Comparison of ENCODE assay signal across 9 mouse cellular contexts in the genomic region with DNA sequence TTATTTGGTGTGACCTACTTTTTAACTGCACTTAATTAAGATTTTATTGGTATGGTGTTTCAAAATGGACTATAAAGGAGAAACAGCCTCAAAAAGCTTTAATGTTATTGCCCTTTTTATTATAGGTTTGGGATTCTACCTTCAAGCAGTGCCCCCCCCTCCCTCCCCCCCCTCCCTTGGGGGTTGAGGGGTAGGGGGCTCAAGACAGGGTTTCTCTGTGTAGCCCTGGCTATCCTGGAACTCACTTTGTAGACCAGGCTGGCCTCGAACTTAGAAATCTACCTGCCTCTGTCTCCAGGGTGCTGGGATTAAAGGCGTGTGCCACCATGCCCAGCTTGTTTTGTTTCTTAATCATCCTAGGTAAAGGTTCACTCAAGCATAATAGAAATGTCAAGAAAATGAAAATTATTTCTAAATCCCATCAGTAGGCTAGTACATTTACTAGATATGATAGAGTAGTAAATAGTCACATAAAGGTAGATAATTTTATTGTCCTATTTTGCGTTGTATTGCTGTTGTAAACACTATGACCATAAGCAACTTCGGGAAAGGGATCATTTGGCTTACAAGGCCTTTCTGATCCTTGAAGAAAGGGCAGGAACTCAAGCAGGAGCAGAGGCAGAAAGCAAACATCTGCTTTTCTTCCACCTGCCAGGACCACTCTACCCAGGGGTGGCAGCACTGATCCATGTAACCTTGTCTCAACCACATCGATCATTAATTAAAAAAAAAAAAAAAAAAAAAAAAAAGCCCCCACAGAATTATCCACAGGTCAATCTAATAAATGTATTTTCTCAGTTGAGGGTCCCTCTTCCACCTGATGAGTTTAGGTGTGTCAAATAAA. TPM values are rescaled to one million over a fixed set of nuclear protein-coding genes. Genes with fewer than 3 reads are reported as not detected.
A peak's percentile ranks its signal among the peaks of the same experiment; 100 is the strongest.
DNase-seq lines count a peak whose midpoint lies in the region; ATAC-seq lines count a peak whose summit lies in the region.
"Had no signal": no experiment of that assay in that cellular context is flagged by ENCODE, and none has a peak within 500 bp of the region (broad histone marks: within the 10 kb centered on the region; RNA-seq: fewer than 3 reads in every experiment).

No protein-coding gene starts in this region.

- no peaks in the 10 kb centered on the region for H3K36me3 ChIP-seq in kidney, embryonic 16.5 days (ENCODE audit: insufficient read depth, low read length)
- H3K36me3 ChIP-seq in limb, embryonic 11.5 days (ENCODE audit: control insufficient read depth, insufficient read depth, low read length) = no peaks in the 10 kb centered on the region
- no peaks in the 10 kb centered on the region for H3K36me3 ChIP-seq in neural tube, embryonic 14.5 days (ENCODE audit: control insufficient read depth, insufficient read depth, low read length)

- H3K27ac ChIP-seq in kidney, embryonic 16.5 days (ENCODE audit: low read length) = peak overlapping the region; percentile 82
- peak overlapping the region; percentile 65; the same call in 1 of the 2 replicates for H3K27ac ChIP-seq in limb, embryonic 11.5 days (replicated peaks; ENCODE audit: low read depth, low read length)
- no peak overlapping the region for H3K27ac ChIP-seq in neural tube, embryonic 14.5 days (ENCODE audit: low read depth, low read length)

- H3K4me2 ChIP-seq in kidney, embryonic 16.5 days (replicated peaks; ENCODE audit: low read depth, low read length) = peak overlapping the region; percentile 53
- H3K4me2 ChIP-seq in limb, embryonic 11.5 days (ENCODE audit: low read depth, severe bottlenecking) = peak overlapping the region; percentile 40; the same call in 1 of the 2 replicates
- peak overlapping the region; percentile 54; the same call in 1 of the 2 replicates for H3K4me2 ChIP-seq in neural tube, embryonic 14.5 days (ENCODE audit: low read depth, low read length)

- WGBS in kidney, embryonic 16.5 days = 21% methylated on average over 5 of the region's 5 CpGs
- WGBS in limb, embryonic 11.5 days = 37% methylated on average over 5 of the region's 5 CpGs
- 27% methylated on average over 5 of the region's 5 CpGs for WGBS in neural tube, embryonic 14.5 days

- H3K9ac ChIP-seq in kidney, embryonic 16.5 days (replicated peaks; ENCODE audit: low read length) = no peak overlapping the region; the same call in 1 of the 2 replicates
- H3K9ac ChIP-seq in limb, embryonic 11.5 days (ENCODE audit: low read length) = no peak overlapping the region
- H3K9ac ChIP-seq in neural tube, embryonic 14.5 days (replicated peaks; ENCODE audit: low read depth, low read length) = no peak overlapping the region

- no peaks in the 10 kb centered on the region for H3K9me3 ChIP-seq in kidney, embryonic 16.5 days (ENCODE audit: low read length)
- no peaks in the 10 kb centered on the region for H3K9me3 ChIP-seq in limb, embryonic 11.5 days (ENCODE audit: control insufficient read depth, low read length)
- no peaks in the 10 kb centered on the region for H3K9me3 ChIP-seq in neural tube, embryonic 14.5 days (ENCODE audit: control insufficient read depth, low read length)

- no peaks in the 10 kb centered on the region for H3K27me3 ChIP-seq in kidney, embryonic 16.5 days (ENCODE audit: insufficient read depth, low read length)
- H3K27me3 ChIP-seq in limb, embryonic 11.5 days (ENCODE audit: control insufficient read depth, insufficient read depth, low read length) = no peaks in the 10 kb centered on the region
- H3K27me3 ChIP-seq in neural tube, embryonic 14.5 days (ENCODE audit: control insufficient read depth, insufficient read depth, low read length) = no peaks in the 10 kb centered on the region

- peaks cover 23% of the 10 kb centered on the region for H3K4me1 ChIP-seq in kidney, embryonic 16.5 days (ENCODE audit: insufficient read depth, low read length)
- 0 out of 2 replicates have a peak, but pooled peaks cover 4% of the 10 kb centered on the region for H3K4me1 ChIP-seq in limb, embryonic 11.5 days (ENCODE audit: control insufficient read depth, insufficient read depth, low read length)
- H3K4me1 ChIP-seq in neural tube, embryonic 14.5 days (ENCODE audit: control insufficient read depth, insufficient read depth, low read length) = peaks cover 14% of the 10 kb centered on the region

- no peak for ATAC-seq in kidney, embryonic 16.5 days (ENCODE audit: low FRiP score, low TSS enrichment)
- ATAC-seq in limb, embryonic 11.5 days (ENCODE audit: insufficient number of reproducible peaks, low FRiP score, low TSS enrichment, low read depth) = no peak
- no peak for ATAC-seq in neural tube, embryonic 14.5 days (ENCODE audit: low read depth)

- no peak for DNase-seq in kidney, postnatal 25 days
- peak; percentile 64 for DNase-seq in embryo, embryonic 10.5 days (ENCODE audit: low spot score)
- peak; percentile 60 for DNase-seq in limb, embryonic 11.5 days (ENCODE audit: low spot score)
- DNase-seq in layer of hippocampus, adult 9-10 months (ENCODE audit: low spot score) = no peak
- DNase-seq in gastrocnemius, postnatal 4 days (ENCODE audit: low spot score in 2 of 2) = no peak
- no peak for DNase-seq in yolk sac, embryonic 10.5 days (ENCODE audit: low spot score)

- peak overlapping the region; percentile 40; the same call in 1 of the 2 replicates for H3K4me3 ChIP-seq in kidney, embryonic 16.5 days (ENCODE audit: low read length)
- no peak overlapping the region for H3K4me3 ChIP-seq in limb, embryonic 11.5 days (ENCODE audit: low read depth, low read length)
- no peak overlapping the region for H3K4me3 ChIP-seq in neural tube, embryonic 14.5 days (ENCODE audit: low read depth, low read length)

RNA-seq across cellular contexts. Expression of a gene that starts 1.4 kb away (rescaled TPM):
- 4.3 and 4.4 TPM in 2 replicates for polyA plus RNA-seq in kidney, embryonic 16.5 days (2015; fragmentation: Nextera tagmentation; extraction: Ambion mirVana)
- polyA plus RNA-seq in limb, embryonic 11.5 days (2014; fragmentation: Nextera tagmentation; extraction: Ambion mirVana) = 7.6 and 9.2 TPM in 2 replicates
- polyA plus RNA-seq in neural tube, embryonic 14.5 days (2014; fragmentation: Nextera tagmentation; extraction: Ambion mirVana) = 0.82 TPM in 1 of 2 replicates, not detected in the other
- total RNA-seq in gastrocnemius, postnatal 4 days (2021) = 100 to 1,000 TPM; 101 to 150 TPM
- polyA plus RNA-seq: liver, adult 2 months had no signal

RNA-seq across cellular contexts. Expression of a gene that starts 5.8 kb away (rescaled TPM):
- 6.2 and 12.4 TPM in 2 replicates for polyA plus RNA-seq in kidney, embryonic 16.5 days (2015; fragmentation: Nextera tagmentation; extraction: Ambion mirVana)
- 13.2 and 15.5 TPM in 2 replicates for polyA plus RNA-seq in limb, embryonic 11.5 days (2014; fragmentation: Nextera tagmentation; extraction: Ambion mirVana)
- 0.79 and 2.4 TPM in 2 replicates for polyA plus RNA-seq in neural tube, embryonic 14.5 days (2014; fragmentation: Nextera tagmentation; extraction: Ambion mirVana)
- total RNA-seq in gastrocnemius, postnatal 4 days (2021) = 100 to 1,000 TPM; 508 to 651 TPM
- polyA plus RNA-seq: liver, adult 2 months had no signal

RNA-seq across cellular contexts. Expression of a gene that starts 7.0 kb away (rescaled TPM):
- 13.5 and 20.3 TPM in 2 replicates for polyA plus RNA-seq in kidney, embryonic 16.5 days (2015; fragmentation: Nextera tagmentation; extraction: Ambion mirVana)
- polyA plus RNA-seq in limb, embryonic 11.5 days (2014; fragmentation: Nextera tagmentation; extraction: Ambion mirVana) = 16.9 and 20.4 TPM in 2 replicates
- polyA plus RNA-seq in neural tube, embryonic 14.5 days (2014; fragmentation: Nextera tagmentation; extraction: Ambion mirVana) = 7.0 and 9.4 TPM in 2 replicates
- 100 to 1,000 TPM; 297 to 368 TPM for total RNA-seq in gastrocnemius, postnatal 4 days (2021)

RNA-seq across cellular contexts. Expression of a gene that starts 7.3 kb away (rescaled TPM):
- polyA plus RNA-seq in kidney, embryonic 16.5 days (2015; fragmentation: Nextera tagmentation; extraction: Ambion mirVana) = 1.9 and 3.8 TPM in 2 replicates
- 2.2 and 2.9 TPM in 2 replicates for polyA plus RNA-seq in limb, embryonic 11.5 days (2014; fragmentation: Nextera tagmentation; extraction: Ambion mirVana)
- polyA plus RNA-seq in neural tube, embryonic 14.5 days (2014; fragmentation: Nextera tagmentation; extraction: Ambion mirVana) = 1.5 TPM in 1 of 2 replicates, not detected in the other
- total RNA-seq in gastrocnemius, postnatal 4 days (2021) = 100 to 1,000 TPM; 362 to 482 TPM
- polyA plus RNA-seq: liver, adult 2 months had no signal

RNA-seq across cellular contexts. Expression of a gene that starts 11.6 kb away (rescaled TPM):
- 1.4 and 1.6 TPM in 2 replicates for polyA plus RNA-seq in kidney, embryonic 16.5 days (2015; fragmentation: Nextera tagmentation; extraction: Ambion mirVana)
- 1.1 and 1.7 TPM in 2 replicates for polyA plus RNA-seq in limb, embryonic 11.5 days (2014; fragmentation: Nextera tagmentation; extraction: Ambion mirVana)
- 0.37 and 0.75 TPM in 2 replicates for polyA plus RNA-seq in neural tube, embryonic 14.5 days (2014; fragmentation: Nextera tagmentation; extraction: Ambion mirVana)
- 10 to 100 TPM; 70.8 to 87.9 TPM for total RNA-seq in gastrocnemius, postnatal 4 days (2021)

Comparison
In these comparisons a context has a peak if more than half of its experiments do, and no peak if none do; other contexts are left out.
1. DNase-seq: peak in embryo, embryonic 10.5 days (single experiment) and limb, embryonic 11.5 days (single experiment); none in kidney, postnatal 25 days (0 of 2), layer of hippocampus, adult 9-10 months (single experiment), gastrocnemius, postnatal 4 days (0 of 2) and yolk sac, embryonic 10.5 days (single experiment).
2. Peak in every context shown above with its lines, with median percentiles within 50 percentile points of each other: H3K4me2 ChIP-seq.